Mouse (Mus musculus) lung, adult 2 months (tissue): ENCODE results near the gene Ybx3. TPM values are rescaled to one million over a fixed set of nuclear protein-coding genes. Genes with fewer than 3 reads are reported as not detected.

Source experiments
- DNase-seq: peaks from one replicate; pipeline ENCODE4 v3.0.0; 2022
- H3K4me1 ChIP-seq: fragments of 200-500 bp; 2 replicates; pipeline ENCODE4 v1.6.1; 2011; ENCODE audit warnings: low read length; ENCODE audit not compliant: control insufficient read depth, insufficient read depth
- H3K4me3 ChIP-seq: fragments of 200-500 bp; replicated peaks from 2 replicates; pipeline ENCODE3; 2011; ENCODE audit warnings: low read depth, mild to moderate bottlenecking, control low read depth, low read length; ENCODE audit errors: extremely low read depth
- CTCF ChIP-seq: fragments of 200-500 bp; IDR thresholded peaks from 2 replicates; pipeline ENCODE4 v1.5.1; 2011; ENCODE audit warnings: mild to moderate bottlenecking, low read length, control low read depth; ENCODE audit not compliant: insufficient read depth
- POLR2A ChIP-seq: fragments of 200-500 bp; IDR thresholded peaks from 2 replicates; pipeline ENCODE4 v1.6.1; 2011; ENCODE audit warnings: low read depth, mild to moderate bottlenecking, control low read depth, low read length, borderline replicate concordance; ENCODE audit errors: extremely low read depth
- whole genome bisulfite sequencing: fragments of 180-500 bp; shearing (Covaris S2); methylation state at CpG from one replicate; pipeline ENCODE4 v1.1.7; 2018; 5-methylcytosine and 5-hydroxymethylcytosine counted together
- polyA plus RNA-seq: library from polyadenylated mRNA; depleted of rRNA; stranded (reverse); fragments of >200 nt; gene quantifications from 2 replicates; pipeline ENCODE4 v1.2.3, GENCODE M21; 2012

The Ybx3 gene
- polyA plus RNA-seq, 1 experiment, result 84.9 TPM

DNA sequence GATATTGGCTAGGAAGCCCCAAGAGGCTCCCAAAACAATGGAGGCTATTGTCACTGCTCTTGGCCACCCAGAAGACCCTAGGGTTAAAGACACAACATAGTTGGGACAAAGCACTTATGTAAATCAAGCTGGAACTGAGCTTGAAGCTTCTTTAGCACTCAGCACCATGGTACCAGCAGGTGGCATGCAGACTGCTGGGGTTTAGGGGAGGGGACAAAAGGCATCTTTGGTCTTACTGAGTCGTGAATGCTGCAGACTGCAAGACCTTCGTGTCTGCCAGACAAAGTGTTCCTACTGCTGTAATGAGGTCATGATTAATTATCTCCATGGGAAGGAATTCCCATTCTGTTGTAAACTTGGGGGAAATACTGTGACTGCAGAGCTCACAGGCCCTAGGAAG is 17.6 kb upstream of the Ybx3 start:
- 19% methylated on average over 2 of the region's 2 CpGs for WGBS
- no peak for DNase-seq
- Histone ChIP-seq H3K4me3 (no peak overlapping the region), H3K4me1 (no peaks in the 10 kb centered on the region)
- TF ChIP-seq CTCF, result no peak
- no peak for TF ChIP-seq POLR2A

DNA sequence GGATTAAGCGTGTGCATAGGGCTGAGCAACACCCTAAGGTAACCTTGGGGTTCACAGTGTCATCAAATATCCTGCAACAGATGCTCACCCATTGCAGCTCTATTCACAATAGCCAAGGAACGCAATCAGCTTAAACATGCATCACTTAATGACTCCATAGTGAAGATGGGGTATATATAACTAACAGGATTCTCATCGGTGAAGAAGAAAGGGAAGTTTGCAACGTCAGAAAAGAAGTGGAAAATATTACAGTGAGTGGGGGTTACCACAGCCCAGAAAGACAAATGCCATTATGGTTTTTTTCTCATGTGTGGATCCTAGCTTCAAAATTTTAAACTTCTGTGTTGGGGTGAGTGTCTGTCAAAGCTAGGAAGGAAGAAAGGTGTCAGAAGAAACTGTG is 16.9 kb upstream of the Ybx3 start:
- TF ChIP-seq CTCF (no peak), POLR2A (no peak)
- no peaks in the 10 kb centered on the region for H3K4me1 ChIP-seq
- H3K4me3 ChIP-seq, result no peak overlapping the region
- WGBS, result 75% methylated on average over 4 of the region's 4 CpGs
- DNase-seq, result no peak

DNA sequence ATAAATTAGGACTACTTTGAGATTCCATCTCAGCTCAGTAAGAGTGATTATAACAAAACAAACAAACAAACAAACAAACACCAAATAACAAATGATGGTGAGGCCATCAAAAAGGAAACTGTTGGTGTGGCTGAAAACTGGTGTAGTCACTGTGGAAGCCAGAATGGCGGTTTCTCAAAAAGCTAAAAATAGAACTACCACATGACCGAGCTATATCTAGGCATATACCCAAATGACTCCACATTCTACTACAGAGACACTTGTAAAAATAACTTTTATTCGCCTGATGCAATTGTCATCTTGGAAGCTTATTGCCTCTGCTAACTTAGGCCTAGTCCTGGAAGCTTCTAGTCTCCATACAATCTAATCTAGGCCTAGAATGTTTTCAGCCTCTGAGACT is 16.0 kb upstream of the Ybx3 start:
- Histone ChIP-seq H3K4me3 (no peak overlapping the region), H3K4me1 (no peaks in the 10 kb centered on the region)
- DNase-seq, result no peak
- TF ChIP-seq POLR2A, result no peak
- TF ChIP-seq CTCF, result no peak
- WGBS, result 55% methylated on average over 3 of the region's 3 CpGs

GRCm38 (mm10) chr6:131403036-131403435 is 14.8 kb upstream of the Ybx3 start:
- TF ChIP-seq CTCF (no peak), POLR2A (no peak)
- Histone ChIP-seq H3K4me3 (no peak overlapping the region), H3K4me1 (no peaks in the 10 kb centered on the region)
- WGBS, result 44% methylated on average over 2 of the region's 2 CpGs
- no peak for DNase-seq

- H3K4me3 ChIP-seq, result no peak overlapping the region
- TF ChIP-seq POLR2A, result no peak
- TF ChIP-seq CTCF, result no peak
- H3K4me1 ChIP-seq, result no peaks in the 10 kb centered on the region
- DNase-seq, result no peak
Measured at GRCm38 (mm10) chr6:131402606-131403005, 14.3 kb upstream of the Ybx3 start.

DNA sequence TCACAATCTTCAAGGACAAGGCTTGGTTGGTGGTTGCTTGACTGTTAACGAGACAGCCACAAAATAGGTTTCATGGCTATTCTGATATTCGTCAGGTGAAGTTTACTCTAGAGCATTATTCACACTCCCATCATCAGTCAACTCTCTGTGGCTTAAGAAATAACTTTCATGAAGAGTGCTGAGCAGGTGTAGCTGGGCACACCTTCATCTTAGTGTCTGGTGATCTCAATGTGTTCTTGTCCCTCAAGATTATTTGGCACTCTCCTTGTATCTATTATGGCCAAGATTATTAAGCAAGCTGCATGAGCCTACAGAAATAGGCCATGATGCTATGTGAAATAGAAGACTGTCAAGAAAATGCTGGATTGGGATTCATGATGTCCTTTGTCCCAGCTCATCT is 13.0 kb upstream of the Ybx3 start:
- no peak for DNase-seq
- H3K4me1 ChIP-seq, result no peaks in the 10 kb centered on the region
- H3K4me3 ChIP-seq, result no peak overlapping the region
- WGBS, result 91% methylated on average over 2 of the region's 2 CpGs
- TF ChIP-seq POLR2A, result no peak
- no peak for TF ChIP-seq CTCF

GRCm38 (mm10) chr6:131396650-131397049 is 8.4 kb upstream of the Ybx3 start:
- no peak for TF ChIP-seq POLR2A
- Histone ChIP-seq H3K4me3 (no peak overlapping the region), H3K4me1 (no peaks in the 10 kb centered on the region)
- no peak for DNase-seq
- WGBS, result 45% methylated on average over 1 of the region's 1 CpGs

DNA sequence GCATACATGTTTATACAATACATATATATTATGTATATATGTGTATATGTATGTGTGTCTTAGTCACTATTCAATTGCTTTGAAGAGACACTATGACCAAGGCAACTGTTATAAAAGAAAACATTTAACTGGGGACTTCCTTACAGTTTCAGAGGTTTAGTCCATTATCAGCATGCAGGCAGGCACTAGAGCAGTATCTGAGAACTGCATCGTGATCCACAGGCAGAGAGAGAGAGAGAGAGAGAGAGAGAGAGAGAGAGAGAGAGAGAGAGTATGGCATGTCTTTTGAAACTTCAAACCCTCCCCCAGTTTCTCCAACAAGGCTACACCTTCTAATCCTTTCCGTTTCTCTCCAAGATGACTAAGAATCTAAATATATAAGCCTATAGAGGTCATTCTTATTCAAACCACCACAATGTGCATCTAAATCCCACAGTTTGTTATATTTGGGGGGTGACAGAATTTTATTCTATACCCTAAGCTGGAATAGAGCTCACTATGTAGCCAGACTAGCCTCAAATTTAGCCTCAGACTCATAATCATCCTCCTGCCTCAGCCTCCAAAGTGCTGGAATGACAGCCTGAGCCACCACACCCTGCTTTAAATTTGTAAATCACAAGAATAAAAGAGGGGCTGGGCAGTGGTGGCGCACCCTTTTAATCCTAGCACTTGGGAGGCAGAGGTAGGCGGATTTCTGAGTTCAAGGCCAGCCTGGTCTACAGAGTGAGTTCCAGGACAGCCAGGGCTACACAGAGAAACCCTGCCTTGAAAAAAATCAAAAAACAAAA is 5.8 kb upstream of the Ybx3 start:
- no peak for TF ChIP-seq CTCF
- no peak for TF ChIP-seq POLR2A
- no peak for DNase-seq
- H3K4me1 ChIP-seq, result no peaks in the 10 kb centered on the region
- 73% methylated on average over 4 of the region's 4 CpGs for WGBS
- no peak overlapping the region for H3K4me3 ChIP-seq

- WGBS, result under 1% methylated on average over 43 of the region's 43 CpGs
- H3K4me1 ChIP-seq, result peaks cover 16% of the 10 kb centered on the region
- no peak for TF ChIP-seq POLR2A
- no peak for TF ChIP-seq CTCF
- H3K4me3 ChIP-seq, result peak overlapping the region; percentile 70
- peak; percentile 69 for DNase-seq
Measured at GRCm38 (mm10) chr6:131387221-131388039, 846 bp downstream of the Ybx3 start.

GRCm38 (mm10) chr6:131386416-131387019 is 1.8 kb downstream of the Ybx3 start:
- Histone ChIP-seq H3K4me3 (peak overlapping the region; percentile 28), H3K4me1 (peaks cover 23% of the 10 kb centered on the region)
- TF ChIP-seq CTCF, result no peak
- no peak for TF ChIP-seq POLR2A
- 44% methylated on average over 9 of the region's 9 CpGs for WGBS
- no peak for DNase-seq
